Mouse (Mus musculus) layer of hippocampus, adult 9-11 months (tissue): ENCODE results near the gene Spag17.

Experiments used
- DNase-seq: peaks from one replicate; pipeline ENCODE4 v3.0.0; 2022

Spag17 gene

DNA sequence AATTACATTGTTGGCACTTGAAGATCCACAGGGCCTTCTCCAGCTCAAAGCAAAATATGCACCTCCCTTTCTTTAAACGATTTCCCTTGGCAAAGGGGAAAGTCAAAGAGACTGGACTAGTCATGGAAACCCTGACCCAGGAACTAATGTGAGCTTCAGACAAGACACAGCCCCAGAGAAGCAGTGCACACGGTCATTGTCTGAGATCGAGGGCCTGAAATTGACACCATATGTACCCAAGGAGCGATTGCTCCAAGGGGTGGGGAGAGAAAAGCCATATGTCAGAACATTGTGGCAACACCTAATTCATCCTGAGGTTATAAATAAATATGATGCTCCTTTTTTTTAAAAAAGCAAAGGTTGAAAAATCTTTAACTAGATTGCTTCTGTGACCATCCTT, 80.7 kb downstream of the Spag17 start:
- DNase-seq = no peak

DNA sequence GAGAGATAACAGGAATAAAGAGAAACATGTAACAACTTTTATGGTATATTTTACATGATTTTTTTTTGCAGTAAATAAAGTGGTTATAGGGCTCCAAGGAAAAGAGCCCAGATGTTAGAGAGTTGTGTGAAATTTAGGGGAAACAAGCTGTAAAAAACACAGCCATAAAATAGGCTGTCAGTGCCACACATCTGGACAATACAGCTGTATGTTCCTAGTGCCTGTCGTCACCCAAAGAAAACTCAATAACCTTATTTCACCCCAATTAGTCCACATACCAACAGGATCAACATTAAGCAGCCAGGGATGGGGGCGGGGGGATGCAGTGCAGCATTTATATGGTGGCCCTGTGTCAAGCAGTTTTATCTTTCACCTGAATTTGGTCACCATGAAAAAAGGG, 81.1 kb downstream of the Spag17 start:
- no peak for DNase-seq

- DNase-seq = no peak
Observed at GRCm38 (mm10) chr3:99970766-99971165, 85.6 kb downstream of the Spag17 start.

DNA sequence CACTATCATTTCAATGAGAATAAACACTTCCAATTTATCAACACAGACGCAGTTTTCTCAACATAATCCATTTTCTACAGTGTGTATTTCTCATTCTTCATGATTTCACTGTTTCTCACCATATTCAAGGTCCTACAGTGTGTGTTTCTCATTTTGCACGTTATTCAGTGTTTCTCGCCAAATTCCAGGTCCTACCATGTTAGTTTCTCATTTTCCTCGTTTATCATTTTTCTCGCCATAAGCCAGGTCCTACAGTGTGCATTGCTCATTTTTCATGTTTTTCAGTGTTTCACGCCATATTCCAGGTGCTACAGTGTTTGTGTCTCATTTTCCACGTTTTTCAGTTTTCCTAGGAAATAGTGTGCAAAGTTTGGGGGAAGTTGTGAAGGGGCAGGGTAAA, 95.8 kb downstream of the Spag17 start:
- no peak for DNase-seq

DNA sequence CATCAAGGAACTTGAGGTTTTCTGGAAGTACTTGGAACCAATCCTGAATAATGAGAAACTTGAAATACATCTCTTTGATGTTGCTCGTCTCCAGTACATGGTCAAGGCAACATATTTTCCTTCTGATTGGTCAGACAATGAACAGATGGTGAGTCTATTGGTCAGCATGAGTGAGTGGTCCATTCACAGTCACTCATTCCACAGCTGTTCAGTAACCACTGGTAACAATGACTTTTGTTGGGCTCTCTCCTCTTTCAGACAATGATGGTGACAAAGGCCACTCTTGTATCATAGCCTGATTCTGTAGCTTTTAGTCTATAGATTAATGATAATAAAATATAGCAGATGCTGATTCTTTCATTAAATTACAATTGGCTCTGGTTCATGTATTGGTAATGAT, 119.5 kb downstream of the Spag17 start:
- no peak for DNase-seq

GRCm38 (mm10) chr3:100009807-100010206, 124.6 kb downstream of the Spag17 start:
- no peak for DNase-seq

- no peak for DNase-seq
Observed at GRCm38 (mm10) chr3:100014110-100014509, 128.9 kb downstream of the Spag17 start.

DNA sequence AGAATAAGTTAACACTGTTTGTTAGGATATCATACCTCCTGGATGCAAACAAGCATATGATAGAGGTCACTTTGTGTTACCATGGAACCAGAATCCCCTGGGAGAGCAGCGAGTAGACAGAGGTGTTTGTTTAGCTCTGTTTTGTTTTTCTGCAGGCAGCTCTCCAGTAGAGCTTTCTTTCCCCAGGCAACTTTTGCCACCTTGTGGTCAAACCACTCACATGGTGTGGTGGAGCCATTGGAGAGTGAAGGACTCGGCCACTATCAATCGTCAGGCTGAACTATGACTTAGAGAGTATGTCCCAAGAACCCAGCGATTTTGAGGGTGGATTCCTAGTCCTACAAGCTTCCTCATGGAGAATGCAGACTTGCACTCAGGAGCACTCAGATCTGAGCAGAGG, 146.1 kb downstream of the Spag17 start:
- no peak for DNase-seq

GRCm38 (mm10) chr3:100032969-100033368, 147.8 kb downstream of the Spag17 start:
- DNase-seq = peak; percentile 13

- DNase-seq = no peak
Observed at GRCm38 (mm10) chr3:100034366-100034956, 149.3 kb downstream of the Spag17 start.

DNA sequence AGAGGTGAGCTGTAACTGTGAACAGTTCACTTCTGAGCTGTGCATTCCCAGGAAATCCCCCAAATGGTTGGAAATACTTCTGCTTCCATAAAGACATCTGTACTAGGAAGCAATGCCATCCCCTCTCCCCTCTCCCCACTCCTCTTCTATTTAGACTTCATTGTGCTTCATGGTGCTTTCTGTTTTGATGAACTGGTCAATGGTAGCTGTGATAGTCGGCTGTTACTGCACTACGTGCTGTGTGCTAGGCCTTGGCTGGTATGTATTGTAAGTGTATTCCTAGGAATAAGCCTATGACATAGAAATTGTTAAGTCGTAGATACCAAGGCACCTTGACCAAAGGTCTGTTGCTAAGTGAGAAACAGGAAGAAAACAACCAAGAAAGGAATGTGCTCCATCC, 149.9 kb downstream of the Spag17 start:
- no peak for DNase-seq

DNA sequence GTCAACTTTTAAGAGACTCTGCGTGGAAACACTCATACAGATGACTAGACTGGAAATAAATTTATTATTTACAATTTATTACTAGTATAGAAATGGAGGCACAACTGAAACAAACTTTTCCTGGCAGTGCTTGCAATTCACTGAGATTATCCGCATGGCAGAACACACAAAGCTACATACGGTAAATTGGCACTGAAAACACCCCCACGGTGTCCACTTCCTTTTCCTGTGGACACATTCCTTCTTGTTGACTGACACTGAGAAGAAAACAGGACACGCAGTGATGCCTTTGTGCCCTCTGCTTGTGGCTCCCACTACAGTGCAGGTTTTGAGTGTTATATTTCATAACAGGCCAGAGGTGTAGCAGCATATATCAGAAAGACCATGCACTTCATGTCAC, 151.6 kb downstream of the Spag17 start:
- no peak for DNase-seq

DNA sequence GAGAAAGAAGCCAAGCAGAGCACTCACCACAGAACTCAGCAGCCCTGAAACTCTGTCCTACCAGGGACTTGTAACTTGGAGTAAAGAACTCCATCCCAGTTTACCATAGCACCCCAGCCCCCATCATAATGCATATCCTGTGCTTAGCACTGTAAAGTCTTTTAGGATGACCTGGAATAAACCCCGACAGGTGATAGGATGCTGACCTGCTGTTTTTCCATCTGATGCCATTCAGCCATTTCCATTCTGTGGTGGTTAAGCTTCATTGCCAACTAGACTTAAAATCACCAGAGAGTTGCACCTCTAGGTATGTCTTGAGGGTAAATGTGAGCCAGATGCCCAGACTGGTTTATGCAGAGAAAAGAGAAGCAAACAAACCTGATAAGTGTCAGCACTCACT, 189.2 kb downstream of the Spag17 start:
- DNase-seq = no peak

- DNase-seq = peak; percentile 49
Observed at GRCm38 (mm10) chr3:100102386-100103092, 217.3 kb downstream of the Spag17 start.

GRCm38 (mm10) chr3:100106736-100107135, 221.5 kb downstream of the Spag17 start:
- no peak for DNase-seq

GRCm38 (mm10) chr3:100118681-100119080, 233.5 kb downstream of the Spag17 start:
- DNase-seq = no peak

GRCm38 (mm10) chr3:100121961-100122360, 236.8 kb downstream of the Spag17 start:
- no peak for DNase-seq

GRCm38 (mm10) chr3:100122445-100122844, 237.2 kb downstream of the Spag17 start:
- no peak for DNase-seq

DNA sequence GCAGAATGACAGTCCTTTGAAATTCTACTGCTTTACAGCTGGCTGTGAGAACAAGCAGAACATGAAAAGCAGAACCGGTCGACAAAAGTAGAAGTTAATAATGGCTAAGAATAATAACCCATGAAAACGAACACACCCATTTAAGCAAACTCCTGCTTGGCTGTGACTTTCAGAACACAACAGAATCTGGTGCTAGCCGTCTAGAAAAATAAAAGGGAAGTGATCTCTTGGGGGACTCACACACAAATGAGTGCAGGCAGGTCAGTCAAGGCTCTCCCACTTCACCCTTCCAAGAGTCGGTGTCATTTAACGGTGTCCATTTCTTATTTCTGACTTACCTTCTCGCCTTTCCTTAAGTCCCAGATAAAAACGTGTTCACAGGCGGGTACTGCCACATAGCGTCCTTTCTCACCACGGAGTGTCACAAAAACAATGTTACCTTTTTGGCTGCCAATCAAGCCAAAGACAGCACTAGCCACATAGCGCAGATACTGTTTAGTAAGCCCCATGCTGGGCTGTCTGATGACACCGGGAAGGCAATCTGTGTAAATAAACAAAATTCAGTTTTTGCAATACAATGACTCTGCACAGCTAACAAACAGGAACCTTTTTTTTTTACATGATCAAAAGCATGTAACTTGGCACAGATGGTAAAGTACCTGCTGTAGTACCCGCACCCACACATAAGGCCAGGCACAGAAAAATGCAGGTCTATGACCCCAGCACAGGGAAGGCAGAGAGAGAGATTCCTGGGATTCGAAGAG, 275.7 kb downstream of the Spag17 start:
- no peak for DNase-seq

- DNase-seq = no peak
Observed at GRCm38 (mm10) chr3:100161665-100162314, 276.6 kb downstream of the Spag17 start.

DNA sequence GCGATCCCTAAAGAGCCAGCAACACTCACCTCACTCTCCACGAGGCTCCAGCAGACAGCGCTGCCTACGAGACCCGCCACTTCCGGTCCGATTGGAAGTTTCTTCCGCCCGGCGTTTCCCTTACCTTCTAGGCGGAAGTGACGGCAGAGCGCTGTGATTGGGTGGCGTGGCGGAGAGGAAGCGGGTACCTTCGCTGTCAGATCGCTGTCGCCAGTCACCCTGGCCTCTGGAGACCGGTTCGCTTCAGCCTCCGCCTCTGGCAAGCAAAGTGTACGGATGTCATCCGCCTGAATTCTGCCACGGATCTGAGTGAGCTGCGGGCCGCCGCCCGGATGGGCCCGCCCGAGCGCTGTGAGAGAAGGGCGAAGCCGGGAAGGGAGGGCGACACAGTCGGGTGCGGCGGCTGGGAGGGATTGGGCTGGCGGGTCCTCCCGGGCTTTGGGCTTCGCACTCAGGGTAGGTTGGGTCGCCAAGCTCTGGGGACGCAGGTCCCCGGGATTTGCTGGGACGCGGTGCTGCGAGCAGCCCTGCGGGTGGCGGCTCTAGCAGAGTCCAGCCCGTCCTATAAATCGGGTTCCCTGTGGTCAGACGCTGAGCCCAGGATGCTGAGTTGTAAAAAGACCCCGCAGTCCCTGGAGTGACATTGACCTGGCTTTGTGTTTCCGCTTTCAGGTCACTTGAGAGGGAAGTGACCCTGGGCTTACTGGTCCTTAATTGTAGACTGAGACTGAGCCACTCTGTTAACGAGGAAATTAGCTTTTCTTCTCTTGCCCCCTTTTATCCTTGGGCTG, 277.3 kb downstream of the Spag17 start, which contains the start of the genes Gdap2 and Wdr3:
Gene Gdap2 (plus strand): TSS at position 67 of the 791 bp plus-strand sequence.
Gene Wdr3 (minus strand): TSS at position 93 of the 791 bp plus-strand sequence.
- peak; percentile 94 for DNase-seq

GRCm38 (mm10) chr3:100163556-100163955, 278.4 kb downstream of the Spag17 start:
- DNase-seq = no peak

GRCm38 (mm10) chr3:100164991-100165390, 279.8 kb downstream of the Spag17 start:
- DNase-seq = no peak
